Mouse (Mus musculus): ENCODE measurements at regions not wholly inside any gene's neighbourhood (a gene's known extent, or its start where the extent isn't known, plus 50 kb on each side); places are given as distances from the start of the nearest gene placed in this dataset.

DNA sequence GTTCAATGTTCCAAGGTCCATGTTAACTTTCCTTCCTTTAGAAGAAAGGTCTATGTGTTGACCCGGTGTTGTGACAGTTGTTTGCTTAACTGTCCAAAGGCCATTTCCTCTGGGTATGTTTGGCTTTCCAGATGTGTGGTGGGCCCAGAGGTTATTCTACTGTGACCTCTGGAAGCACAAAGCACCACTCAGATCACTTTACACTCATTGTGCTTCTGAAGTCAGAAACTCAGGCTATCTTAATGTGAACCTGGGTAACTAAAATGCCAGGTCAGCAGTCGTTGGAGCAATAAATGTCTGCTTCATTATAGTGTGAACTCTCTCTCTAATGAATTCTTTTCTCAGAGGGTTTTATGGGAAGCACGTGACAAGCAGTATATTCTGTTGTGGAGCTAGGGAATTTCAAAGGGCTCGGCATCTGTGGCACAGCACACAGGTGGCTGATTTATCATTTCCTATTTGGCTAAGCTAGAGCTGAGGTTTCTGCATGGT lies 68.5 kb upstream of the Klf12 start:
- no peak for DNase-seq (ENCODE audit: low spot score in 2 of 2)

DNA sequence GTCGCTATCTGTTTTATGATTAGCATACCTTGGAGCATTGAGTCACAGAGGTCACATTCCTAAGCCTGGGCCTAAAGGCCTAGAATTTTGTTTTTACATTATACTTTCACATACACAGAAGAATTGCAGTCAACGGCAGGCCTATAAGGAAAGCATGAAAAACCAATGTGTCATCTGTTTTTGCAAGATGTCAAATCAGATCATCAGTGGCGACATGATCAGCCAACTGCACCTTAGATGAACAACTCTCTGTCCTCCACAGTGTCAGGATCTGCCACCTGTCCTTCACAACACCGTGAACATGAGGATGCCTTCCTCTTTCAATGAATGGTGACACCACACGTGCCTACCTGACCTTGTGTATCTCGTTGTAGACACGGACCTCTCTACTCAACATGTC lies 66.5 kb upstream of the Klf12 start:
- DNase-seq (ENCODE audit: low spot score in 2 of 2), result no peak

DNA sequence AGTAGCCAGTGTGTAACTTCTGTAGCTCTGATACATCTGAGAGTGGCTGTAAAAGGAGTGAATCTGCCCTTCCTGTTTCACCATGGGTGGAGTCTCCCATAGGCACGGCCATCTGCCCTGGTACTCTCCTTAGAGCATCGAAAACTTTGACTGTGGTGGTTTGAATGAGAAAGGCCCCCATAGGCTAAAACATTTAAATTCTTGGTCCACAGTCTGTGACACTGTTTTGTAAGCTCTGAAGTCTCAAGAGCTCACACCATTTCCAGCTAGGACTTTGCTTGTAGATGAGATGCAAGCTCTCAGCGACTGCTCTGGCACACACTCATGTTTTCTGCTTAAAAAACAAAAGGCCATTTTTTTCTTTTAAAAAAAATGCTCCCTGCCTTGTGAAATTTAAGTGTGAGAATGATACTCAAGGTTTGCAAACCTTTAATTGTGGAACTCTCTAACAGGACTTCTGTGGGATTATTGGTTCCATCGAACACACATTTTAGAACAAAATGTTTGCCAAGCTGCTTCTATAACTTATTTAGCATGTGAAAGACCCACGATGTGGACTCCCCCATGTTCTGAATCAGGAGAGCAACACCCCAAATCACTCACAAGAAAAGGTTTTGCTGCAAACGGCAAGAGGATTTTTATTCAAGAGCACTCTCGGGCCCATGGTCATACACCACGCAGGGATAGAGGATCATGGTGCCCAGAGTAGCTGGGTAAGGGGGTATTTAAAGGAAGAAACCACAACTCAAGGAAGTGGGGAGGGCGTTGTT lies 65.7 kb upstream of the Klf12 start:
- no peak for DNase-seq (ENCODE audit: low spot score in 2 of 2)

DNA sequence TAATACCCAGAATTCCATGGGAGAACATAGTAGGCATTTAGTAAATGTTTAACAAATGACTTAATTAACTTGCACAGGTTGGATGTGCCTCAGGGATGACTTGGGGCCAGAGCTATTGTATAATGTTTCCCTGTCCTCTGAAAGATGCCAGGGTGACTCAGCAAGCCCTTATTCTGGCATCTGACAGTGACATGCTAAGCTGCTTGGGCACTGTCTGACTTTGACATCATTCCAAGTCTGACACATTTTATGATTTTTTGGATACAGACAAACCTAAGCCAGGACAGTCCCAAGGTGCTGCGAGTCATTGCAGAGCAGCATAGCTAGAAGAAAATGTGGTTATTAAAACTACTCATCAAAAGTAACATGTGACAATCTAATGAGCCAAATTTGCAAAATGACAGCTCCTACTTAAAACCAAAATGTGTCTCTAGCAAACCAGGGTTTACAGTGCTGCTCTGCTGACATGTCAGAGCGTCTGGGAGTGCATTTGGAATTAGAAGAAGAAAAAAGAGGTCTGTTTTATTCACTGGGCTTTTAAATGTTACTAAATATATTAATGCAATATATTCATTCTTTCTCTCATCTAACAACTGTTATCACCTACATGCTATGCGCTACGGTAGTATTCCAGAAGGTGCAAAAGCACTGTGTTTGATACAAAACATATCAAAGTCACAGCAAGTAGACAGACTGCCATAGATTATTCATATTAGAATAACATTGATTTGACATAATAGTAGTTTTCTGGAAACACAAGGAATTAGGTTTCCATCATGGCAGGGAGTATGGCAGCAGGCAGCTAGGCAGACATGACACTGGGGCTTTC lies 64.1 kb upstream of the Klf12 start:
- no peak for DNase-seq (ENCODE audit: low spot score in 2 of 2)

DNA sequence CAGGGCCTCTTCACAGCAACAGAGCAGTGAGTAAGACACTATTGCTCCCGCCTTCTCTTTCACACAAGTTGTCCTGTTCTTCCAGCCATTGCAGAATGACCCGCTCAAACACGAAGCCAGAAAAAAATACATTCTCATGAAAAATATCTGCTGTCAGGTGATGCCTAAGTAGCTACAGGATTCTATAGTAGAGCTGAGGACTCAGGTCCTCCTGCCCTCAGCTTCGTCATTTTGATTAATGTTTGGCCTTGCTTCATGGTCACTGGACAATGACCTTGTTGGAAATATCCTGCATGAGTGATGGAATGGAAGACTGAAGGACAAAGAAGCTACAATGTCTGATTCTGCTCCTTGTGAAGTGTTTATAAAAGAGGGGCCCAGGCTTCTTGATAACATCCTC lies 52.4 kb upstream of the Klf12 start:
- no peak for DNase-seq (ENCODE audit: low spot score in 2 of 2)

Small RNAs in the stretch of these regions (microRNA-seq; reads per million reads assigned to microRNA genes)
- 0 reads per million in 2 experiments for gene Gm22401
